Mouse (Mus musculus) embryo, embryonic 11.5 days (tissue): Measurements from ENCODE around the gene Scfd2.

Experiments
- DNase-seq: peaks from one replicate; pipeline ENCODE4 v3.0.0-alpha.2; 2012; ENCODE audit warnings: low read depth, low spot score

Scfd2 gene

DNA sequence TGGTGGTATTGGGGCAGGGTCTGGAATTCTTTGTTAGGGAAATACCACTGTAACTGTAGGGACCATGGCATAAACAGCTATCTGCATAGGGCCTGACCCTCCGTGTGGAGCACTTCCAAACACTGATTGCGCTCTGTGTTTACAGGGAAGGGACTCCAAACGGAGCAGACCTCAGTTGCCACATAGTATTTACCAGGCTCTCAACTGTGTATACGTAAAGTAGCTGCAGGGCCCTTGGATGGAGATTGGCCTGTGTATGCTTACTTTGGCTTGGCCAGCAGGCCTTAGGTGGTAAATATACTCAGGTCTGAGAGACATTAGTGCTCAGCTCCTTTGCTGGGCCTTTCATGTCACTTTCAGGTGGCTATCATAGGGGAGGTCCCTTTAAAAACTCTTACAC lies 329.0 kb downstream of the Scfd2 start:
- DNase-seq, result no peak

DNA sequence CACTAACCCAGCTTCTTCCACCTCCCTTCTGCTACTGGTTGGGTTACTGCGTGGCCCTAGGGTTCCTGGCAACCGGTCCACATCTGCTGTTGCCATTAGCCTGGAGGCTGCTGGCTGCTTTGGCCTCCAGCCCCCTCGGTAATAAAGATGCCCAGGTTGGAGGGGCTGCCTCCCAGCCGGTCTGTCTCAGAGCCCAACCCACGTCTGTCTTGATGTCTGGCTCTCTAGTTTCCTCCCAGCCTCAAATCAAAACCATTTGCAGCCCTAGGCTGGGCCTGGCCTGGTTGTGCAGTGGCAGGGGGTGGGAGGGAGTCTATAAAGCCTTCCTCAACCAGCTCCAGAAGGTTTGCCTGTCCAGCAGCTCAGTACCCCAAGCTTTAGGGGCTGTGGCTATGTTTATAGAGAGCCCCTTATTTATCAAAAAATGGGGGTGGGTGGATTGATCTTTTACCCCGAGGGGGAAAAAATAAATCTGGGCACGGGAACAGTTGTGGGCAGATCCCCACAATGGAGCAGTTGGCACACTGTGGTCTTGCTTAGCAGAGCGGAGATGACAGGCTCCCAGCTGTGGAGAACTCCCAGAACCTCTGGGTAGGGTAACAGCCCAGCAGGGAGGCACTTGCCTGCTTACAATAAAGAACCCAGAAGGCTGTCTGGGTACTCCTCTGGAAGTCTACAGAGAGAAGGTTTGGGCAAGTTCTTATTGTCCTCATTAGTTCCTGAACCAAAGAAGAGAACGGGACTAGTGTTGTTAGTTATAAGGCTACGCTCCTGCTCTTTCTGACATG lies 329.8 kb downstream of the Scfd2 start:
- DNase-seq, result no peak

DNA sequence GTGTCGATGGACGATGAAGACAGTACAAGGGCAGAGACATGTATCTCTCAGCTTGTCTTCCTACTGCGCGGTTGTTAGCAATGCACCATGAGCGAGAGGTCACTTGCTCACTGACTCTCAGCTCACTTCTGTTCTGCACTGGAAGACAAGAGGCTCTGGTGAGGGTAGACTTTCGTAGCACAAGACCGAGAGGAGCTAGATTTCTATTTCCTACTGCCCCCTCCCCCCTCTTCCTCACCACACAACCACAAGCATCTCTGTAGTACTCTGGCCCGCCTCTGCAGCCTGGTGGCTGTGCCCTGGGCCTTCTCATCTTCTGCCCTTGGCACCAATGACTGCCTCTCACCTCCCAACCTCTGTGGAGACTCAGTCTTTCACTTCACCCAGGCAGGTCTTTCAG lies 331.1 kb downstream of the Scfd2 start:
- no peak for DNase-seq

DNA sequence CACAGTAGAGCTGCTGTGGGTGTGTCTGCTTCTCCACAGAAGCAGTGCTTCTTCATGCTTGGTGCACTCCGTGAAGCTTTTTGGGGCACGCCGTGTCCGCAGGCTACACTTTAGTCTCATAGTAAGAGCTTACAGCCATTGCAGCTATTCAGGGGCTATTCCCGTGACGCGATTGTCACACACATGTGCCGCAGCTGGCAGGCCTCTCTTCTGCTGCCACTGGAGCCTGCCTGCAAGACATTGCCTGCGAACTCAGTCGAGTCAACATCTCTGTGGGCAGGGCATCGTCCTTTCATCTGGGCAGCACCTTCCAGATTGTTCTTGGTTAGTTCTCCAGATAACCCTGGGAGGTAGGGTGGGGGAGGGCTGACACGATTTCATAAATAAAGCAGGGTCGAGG lies 331.8 kb downstream of the Scfd2 start:
- DNase-seq, result no peak

DNA sequence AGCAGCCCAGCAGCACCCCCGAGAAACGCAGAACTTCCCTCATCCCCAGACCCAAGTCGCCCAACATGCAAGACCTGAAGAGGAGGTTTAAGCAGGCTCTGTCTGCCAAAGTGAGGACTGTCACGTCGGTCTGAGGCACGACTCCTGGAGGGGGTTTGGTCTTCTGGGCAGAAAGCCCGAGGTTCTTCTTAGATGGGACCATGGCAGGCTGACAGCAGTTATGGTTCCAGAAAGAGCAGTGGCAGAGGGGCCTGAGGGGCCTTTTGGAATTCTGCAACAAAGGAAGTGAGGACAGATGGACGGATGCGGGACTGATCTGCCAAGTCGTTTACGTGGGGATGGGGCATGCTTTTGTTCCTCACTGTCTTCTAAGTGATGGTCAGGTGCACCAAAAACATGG lies 333.1 kb downstream of the Scfd2 start:
- DNase-seq, result no peak

DNA sequence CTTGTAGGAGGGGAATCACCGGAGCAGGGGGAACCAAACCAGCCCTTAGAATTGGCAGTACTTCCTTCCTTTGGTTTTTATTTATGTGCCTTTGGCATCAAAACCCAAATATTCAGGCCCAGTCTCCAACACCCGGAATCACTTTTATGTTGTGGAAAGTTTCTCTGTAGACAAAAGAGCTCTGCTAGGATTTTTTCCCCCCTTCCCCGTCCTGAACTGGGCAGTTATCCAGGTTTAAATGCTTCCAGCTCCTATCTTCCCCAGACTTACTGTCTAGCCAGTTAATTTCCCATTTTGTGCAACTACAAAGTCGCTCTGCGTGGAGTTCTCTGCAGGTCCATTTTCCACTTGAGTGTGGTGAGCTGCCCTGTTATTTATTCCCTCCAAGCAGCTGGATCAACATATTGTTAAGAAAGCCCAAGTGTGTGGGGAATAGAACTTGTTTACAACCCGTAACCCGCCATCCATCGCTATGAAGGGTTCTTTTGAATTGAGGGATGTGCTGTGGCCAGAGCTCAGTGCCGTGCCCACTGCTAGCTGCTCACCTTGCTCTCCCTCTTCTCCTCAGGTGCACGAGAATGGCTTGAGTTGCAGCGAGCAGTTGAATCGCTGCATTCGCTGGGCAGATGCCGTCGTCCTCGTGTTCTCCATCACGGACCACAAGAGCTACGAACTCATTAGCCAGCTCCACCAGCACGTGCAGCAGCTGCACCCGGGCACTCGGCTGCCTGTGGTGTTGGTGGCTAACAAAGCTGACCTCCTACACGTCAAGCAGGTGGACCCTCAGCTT lies 333.8 kb downstream of the Scfd2 start:
- no peak for DNase-seq

DNA sequence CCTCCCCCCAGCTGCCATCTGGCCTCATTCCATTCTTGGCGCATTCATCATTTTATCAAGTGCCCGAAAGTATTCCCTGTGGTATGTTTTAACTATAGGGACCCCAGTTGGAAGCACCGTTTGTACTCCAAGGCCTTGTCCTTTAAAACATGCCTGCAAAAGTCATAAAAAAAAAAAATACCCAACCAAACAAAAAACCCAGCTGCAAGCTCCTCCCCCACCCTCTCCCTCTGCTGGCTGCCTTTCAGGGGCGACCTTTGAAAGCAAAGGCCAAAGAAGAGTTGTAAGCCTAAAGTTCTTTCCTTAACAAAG lies 335.3 kb downstream of the Scfd2 start:
- DNase-seq, result no peak

DNA sequence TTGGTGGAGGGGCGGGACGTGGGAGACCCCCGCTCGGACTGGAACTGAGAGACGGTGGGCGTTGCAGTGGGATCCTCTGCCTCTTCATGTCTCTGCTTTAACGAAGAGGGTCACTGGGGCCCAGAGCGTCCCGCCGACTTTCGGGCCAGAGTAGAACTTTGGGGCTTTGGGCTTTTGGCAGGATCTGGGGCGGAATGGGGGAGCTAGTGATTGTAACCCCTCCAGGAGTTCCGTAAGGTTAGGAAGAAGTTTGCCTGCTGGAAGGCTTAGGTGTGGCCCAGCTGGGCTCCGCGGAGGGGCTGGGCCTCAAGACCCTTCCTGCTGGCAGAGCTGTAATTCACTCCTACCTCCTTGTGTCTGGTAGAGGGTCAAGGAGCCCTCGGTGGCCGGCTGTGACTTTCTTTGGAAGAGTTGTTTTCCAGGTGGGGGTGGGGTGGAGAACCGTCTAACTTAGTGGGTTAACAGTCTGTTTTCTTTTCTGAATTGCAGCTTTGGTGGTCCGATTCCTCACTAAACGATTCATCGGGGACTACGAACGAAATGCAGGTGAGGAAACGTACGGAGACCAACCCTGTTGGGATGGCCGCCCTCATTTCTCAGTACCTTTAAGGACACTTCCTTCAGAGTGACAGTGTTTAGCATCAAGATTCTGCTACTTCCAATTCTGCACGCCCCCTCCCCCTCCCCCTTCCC lies 335.8 kb downstream of the Scfd2 start:
- DNase-seq, result no peak

DNA sequence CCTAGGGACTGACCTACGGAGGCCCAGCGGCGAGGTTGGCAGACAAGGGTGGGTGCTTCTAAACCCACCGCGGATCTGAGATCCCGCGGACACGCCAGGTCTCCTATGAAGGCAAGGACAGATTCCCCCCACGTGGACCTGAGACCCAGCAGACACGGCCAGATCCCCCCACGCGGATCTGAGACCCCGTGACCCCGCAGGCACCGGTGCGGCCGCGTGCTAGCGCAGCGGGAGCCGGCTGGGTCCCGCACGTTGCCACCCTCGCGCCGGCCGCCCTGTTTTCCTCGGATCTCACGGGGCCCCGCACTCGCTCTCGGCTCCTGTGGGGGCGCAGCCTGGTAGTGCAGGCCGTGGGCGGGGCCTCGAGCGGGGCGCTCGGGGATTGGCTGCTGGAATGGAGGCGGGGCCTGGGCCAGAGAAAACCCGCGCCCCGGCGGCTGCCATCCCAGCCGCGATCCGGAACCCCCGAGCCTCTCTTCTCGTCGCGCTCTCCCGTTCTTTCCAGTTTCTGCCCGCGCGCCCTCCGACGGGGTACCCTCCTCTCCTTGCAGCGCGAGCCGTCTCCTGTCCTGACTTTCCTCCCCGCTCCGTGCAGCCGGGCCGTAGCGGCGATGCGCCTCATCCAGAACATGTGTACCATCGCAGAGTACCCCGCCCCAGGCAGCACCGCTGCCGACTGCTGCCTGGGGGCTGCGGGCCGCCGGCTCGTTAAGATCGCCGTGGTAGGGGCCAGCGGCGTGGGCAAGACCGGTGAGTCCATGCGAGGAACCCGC lies 336.5 kb downstream of the Scfd2 start, which contains the start of gene Rasl11b:
TSS of gene Rasl11b (plus strand) at position 446 of the 773 bp plus-strand sequence.
- peak; percentile 88 for DNase-seq

DNA sequence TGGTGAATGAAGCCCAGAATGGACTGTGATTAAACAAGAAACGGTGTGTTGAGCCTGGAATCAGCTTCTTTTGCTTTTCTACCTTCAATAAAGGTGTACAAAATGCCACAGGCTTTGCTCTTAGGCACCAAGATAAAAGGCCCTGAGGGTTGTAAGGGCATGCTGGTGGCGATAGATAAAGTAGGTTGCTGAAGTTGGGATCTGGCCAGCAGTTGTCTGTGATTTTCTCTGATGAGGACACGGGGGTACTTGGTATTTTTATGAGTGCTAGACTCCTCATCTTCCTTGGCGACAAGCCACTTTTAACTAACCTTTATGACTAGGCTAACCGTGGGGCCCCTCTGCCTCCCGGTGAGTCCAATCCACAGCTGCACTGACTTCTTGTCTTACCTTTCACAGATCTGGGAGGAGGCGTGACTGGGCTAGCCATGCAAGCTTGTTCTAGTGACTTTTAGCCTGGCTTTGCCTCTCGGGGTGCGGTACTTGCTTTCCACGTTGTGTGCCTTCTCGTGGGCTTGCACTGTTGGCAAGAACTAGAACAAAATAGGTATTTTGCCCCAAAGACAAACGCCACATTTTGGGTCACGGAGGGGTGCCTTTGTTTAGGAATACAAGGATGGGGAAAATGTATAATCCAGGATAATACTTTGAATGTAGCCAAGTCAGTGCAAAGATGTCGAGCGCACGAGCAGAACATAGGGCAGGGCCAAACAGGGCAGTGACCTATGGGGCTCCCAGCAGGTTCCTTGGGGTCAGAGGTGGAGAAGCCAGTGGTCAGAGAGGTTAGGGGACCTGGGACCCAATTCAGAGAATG lies 337.3 kb downstream of the Scfd2 start:
- no peak for DNase-seq

DNA sequence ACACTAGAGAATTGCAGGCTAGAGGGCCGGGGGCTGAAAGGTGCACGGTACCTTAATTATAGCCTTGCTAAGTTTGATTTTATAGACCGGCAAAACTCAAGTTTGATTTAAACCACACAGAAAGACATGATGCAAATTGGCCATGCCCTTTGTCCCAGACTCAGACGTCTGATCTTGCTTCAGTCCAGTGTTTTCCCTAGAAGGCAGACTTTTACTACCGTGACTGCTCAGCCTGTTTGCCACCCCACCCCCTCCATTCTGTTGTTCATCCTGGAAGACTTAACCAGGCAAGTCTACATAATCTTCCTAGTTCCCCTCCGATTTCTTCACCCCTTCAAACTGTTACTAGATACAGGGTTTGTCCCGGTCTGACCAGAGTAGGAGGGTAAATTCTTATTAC lies 337.9 kb downstream of the Scfd2 start:
- DNase-seq, result no peak

DNA sequence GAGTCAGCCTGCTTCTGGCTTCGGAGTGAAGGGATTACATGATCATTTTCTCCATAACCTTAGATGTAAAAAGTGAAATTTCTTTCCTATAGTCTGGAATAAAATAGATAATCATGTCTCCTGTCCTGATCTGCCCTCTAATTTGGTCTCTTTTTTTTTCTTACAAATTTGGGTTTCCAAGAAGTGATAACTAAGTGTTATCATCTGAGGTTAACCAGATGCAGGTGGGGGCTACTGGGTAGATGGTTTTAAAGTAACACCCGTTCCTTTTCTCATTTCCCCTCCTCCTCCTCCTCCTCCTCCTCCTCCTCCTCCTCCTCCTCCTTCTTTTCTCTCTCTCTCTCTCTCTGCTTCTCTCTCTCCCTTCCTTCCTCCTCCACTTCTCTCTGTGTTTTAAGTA lies 338.6 kb downstream of the Scfd2 start:
- no peak for DNase-seq

DNA sequence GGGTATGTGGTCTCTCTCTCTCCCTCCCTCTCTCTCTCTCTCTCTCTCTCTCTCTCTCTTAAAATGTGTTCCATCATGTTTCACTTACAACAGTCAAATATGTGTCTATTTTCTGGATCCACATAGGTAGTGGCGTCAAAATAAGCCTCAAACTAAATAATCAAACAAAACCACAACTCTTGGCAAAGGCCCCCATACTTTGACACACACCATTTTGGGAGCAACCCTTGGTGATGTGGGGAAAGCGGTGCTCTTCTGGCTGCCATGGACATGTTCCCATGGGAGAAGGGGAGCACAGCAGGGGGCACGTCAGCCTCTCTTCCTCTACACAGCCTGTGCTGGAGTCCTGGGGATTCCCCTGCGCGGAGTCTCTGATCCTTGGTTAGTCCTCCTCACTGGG lies 340.6 kb downstream of the Scfd2 start:
- DNase-seq, result no peak

DNA sequence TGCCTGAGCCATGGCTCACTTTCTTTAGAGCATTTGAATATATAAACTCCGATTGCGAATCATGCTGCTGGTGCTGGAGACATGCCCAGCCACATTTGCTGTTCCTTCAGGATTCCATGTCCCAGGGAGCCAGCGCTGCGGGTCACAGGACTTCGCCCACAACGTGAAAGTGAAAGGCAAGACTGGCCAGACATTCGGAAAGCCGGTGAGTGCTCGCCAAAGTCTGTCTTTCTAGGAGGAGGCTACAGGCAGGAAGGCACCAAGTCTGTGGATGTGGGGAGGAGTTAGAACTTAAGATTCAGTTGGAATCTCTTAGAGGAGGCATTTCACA lies 341.4 kb downstream of the Scfd2 start:
- DNase-seq, result no peak

DNA sequence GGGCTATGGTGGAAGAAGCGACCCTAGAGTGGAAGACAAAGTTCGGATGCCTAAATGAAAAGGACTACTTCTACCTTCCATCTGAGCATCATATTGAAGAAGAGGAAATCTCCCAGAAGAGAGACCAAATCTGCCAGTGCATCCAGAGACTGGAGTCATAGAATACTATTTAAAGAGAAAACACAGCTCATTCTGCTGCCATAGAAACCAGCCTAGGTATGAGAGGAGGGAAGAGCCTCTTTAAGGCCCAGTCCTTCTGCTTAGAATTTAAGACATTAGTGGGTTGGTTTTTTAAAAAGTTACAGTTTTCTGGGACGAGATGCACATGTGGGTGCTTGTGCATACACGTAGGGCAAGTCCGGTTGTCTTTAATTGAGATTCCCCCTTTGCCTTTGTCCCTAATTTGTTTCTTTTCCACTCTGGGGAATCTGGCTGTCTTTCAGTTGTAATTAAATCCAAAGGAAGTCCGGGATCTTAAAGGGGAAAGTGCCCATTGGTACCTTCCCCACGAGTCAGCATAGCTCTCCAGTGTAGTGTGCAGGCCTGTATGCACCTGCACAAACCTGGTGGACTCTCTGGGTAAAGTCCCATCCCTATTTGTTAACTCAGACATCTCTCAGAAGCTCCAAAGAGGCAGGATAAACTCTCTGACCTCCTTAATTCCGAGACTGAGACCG lies 341.9 kb downstream of the Scfd2 start:
- no peak for DNase-seq

DNA sequence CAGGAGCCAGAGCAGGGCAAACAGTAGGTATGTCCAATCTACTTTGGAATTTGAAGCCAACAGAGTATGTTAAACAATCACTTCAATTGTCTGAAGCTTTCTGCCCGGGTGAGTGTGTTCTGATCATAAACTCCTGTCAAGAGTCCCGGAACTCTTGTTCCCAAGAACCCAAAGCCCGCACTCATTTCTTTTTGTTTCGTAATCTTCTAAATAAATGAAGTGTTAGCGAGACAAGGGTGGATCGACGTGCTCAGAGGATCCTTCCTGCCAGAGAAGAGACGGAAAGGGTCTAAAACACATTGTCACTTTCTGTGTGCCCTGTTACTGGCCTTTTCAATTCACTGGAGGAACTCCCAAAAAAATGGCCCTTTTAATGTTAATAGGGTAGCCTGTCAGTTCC lies 342.7 kb downstream of the Scfd2 start:
- no peak for DNase-seq

DNA sequence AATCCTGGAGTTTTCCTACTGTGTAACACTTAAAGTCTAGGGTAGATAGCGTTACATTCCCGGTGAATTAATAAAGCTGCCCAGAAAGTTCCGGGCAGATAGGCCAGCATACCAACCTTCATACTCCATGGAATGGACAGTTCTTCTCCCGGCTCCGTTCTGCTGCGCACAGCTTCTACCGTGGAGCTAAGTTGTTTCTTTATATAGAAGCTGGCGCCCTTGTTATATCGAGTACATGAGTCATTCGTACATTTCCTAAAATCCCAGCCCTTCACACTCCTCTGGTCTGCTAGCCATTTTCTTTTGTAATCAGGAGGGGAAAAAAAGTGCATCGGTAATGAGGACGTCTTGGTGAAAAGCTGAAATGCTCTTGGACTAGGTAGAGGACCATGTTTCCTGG lies 343.5 kb downstream of the Scfd2 start:
- no peak for DNase-seq

DNA sequence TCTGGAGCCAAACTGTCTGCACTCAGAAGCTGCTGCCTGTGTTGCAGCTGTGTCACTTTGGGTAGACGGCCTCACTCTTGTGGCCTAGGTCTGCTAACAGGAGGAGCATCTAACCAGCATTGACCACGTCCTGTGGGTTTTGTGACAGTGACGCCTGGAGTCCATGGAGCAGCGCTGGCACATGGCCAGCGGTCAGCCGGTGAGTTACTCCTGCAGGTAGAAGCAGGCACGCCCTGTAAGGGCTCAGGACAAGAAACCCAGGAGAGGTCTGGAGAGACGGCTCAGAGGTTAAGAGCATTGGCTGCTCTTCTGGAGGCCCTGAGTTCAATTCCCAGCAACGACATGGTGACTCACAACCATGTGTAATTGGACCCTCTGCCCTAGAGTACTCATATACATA lies 347.0 kb downstream of the Scfd2 start:
- no peak for DNase-seq

DNA sequence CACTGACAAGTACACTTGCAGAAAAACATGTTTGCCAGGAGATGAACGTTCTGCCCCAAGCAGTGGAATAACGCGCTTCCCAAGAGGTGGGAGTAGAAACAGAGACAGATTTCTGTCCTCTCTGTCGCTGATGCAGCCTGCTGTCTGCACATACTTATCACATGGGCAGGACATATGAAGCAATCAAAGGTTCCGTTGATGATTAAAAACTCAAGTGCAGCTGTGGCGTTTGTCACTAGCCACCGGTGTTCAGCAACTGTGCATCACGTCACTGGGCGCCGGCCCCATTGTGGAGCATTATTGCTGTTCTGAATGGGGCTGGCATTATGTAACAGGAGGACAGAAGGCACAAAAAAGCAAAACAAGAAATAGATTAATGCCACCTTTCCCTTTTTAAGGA lies 348.4 kb downstream of the Scfd2 start:
- no peak for DNase-seq

DNA sequence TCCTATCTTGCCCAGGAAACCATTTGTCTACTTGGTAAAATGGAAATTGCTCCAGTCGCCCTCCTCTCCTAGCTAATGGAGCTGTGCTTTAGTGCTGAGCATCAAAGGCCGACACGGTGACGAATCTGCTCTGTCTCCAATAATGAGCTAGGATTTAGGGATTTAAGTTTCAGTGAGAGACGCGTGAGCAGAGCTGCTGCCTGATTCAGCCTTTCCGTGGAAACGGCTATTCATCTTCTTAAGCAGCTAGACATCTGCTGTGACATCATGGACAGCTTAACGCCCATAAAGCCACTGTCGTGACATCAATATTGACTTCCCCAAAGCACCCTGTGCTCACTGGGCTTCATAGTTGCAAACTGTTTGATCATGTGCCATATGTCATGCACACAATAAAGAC lies 351.3 kb downstream of the Scfd2 start:
- DNase-seq, result no peak
